In genomic region chr6:136634982-136635381, GRCm38 (mm10) we compare ENCODE assay signal across 30 mouse cellular contexts. TPM values are rescaled to one million over a fixed set of nuclear protein-coding genes. Genes with fewer than 3 reads are reported as not detected.
DNase-seq lines count a peak whose midpoint lies in the region; ATAC-seq and TF ChIP-seq lines count a peak whose summit lies in the region.
"Had no signal": no experiment of that assay in that cellular context is flagged by ENCODE, and none has a peak within 500 bp of the region (broad histone marks: within the 10 kb centered on the region; RNA-seq: fewer than 3 reads in every experiment).

No protein-coding gene starts in this region.

- DNase-seq in gastrocnemius, adult 2 months: no peak
- no peak for DNase-seq in gastrocnemius, postnatal 4 days (ENCODE audit: low spot score in 2 of 2)
- no peak for DNase-seq in left cerebral cortex, adult 2 months (ENCODE audit: extremely low spot score in 1 of 2, low spot score in 2 of 2)
- no peak for DNase-seq in left cerebral cortex, adult 18-20 months (ENCODE audit: low spot score in 2 of 2)
- no peak for DNase-seq in midbrain, postnatal 0 days (ENCODE audit: low spot score)
- no peak for DNase-seq in retina, embryonic 14.5 days (ENCODE audit: low spot score)
- DNase-seq: adrenal gland, postnatal 10 days; cerebellum, adult 8-10 months; cerebellum, postnatal 25 days; gastrocnemius, postnatal 36 days; heart, postnatal 10 days; kidney, adult 8-10 months; kidney, postnatal 10 days; left cerebral cortex, postnatal 4 days; retina, postnatal 1 day; right cerebral cortex, postnatal 14 days; thymus, postnatal 14 days had no signal

- WGBS in midbrain, postnatal 0 days: 81% methylated on average over 3 of the region's 3 CpGs
- 70% methylated on average over 3 of the region's 3 CpGs for WGBS in midbrain, embryonic 16.5 days

- H3K27ac ChIP-seq in gastrocnemius, adult 2 months: no peak overlapping the region
- no peak overlapping the region for H3K27ac ChIP-seq in left cerebral cortex, adult 2 months
- no peak overlapping the region for H3K27ac ChIP-seq in midbrain, postnatal 0 days (ENCODE audit: low read depth, low read length)
- H3K27ac ChIP-seq in midbrain, embryonic 16.5 days (ENCODE audit: low read length): no peak overlapping the region
- H3K27ac ChIP-seq: heart, embryonic 13.5 days; hindbrain, embryonic 10.5 days; hindbrain, embryonic 15.5 days; liver, embryonic 15.5 days; midbrain, embryonic 10.5 days; midbrain, embryonic 15.5 days; neural tube, embryonic 12.5 days; stomach, embryonic 15.5 days had no signal

- no peaks in the 10 kb centered on the region for H3K4me1 ChIP-seq in midbrain, postnatal 0 days (ENCODE audit: insufficient read depth, low read length)
- H3K4me1 ChIP-seq in midbrain, embryonic 16.5 days (ENCODE audit: control insufficient read depth, insufficient read depth, low read length): no peaks in the 10 kb centered on the region
- H3K4me1 ChIP-seq: hindbrain, embryonic 10.5 days; hindbrain, embryonic 15.5 days; liver, embryonic 15.5 days; midbrain, embryonic 10.5 days; midbrain, embryonic 15.5 days; neural tube, embryonic 12.5 days; stomach, embryonic 15.5 days had no signal

- H3K9ac ChIP-seq in midbrain, postnatal 0 days (replicated peaks; ENCODE audit: low read length, poor library complexity, severe bottlenecking): no peak overlapping the region
- no peak overlapping the region for H3K9ac ChIP-seq in midbrain, embryonic 16.5 days (ENCODE audit: low read depth, low read length)
- H3K9ac ChIP-seq: heart, embryonic 13.5 days; hindbrain, embryonic 15.5 days; liver, embryonic 15.5 days; midbrain, embryonic 15.5 days; neural tube, embryonic 12.5 days; stomach, embryonic 15.5 days had no signal

- no peaks in the 10 kb centered on the region for H3K36me3 ChIP-seq in midbrain, postnatal 0 days (ENCODE audit: insufficient read depth, low read length)
- no peaks in the 10 kb centered on the region for H3K36me3 ChIP-seq in midbrain, embryonic 16.5 days (ENCODE audit: control insufficient read depth, insufficient read depth, low read length)
- H3K36me3 ChIP-seq: heart, embryonic 13.5 days; hindbrain, embryonic 10.5 days; hindbrain, embryonic 15.5 days; liver, embryonic 15.5 days; midbrain, embryonic 10.5 days; midbrain, embryonic 15.5 days; neural tube, embryonic 12.5 days; stomach, embryonic 15.5 days had no signal

- H3K27me3 ChIP-seq in midbrain, postnatal 0 days (ENCODE audit: insufficient read depth, low read length): no peaks in the 10 kb centered on the region
- no peaks in the 10 kb centered on the region for H3K27me3 ChIP-seq in midbrain, embryonic 16.5 days (ENCODE audit: control insufficient read depth, insufficient read depth, low read depth, low read length)
- H3K27me3 ChIP-seq: heart, embryonic 13.5 days; hindbrain, embryonic 15.5 days; liver, embryonic 15.5 days; midbrain, embryonic 15.5 days; neural tube, embryonic 12.5 days; Patski; stomach, embryonic 15.5 days had no signal

- H3K9me3 ChIP-seq in midbrain, postnatal 0 days (ENCODE audit: low read length): no peaks in the 10 kb centered on the region
- no peaks in the 10 kb centered on the region for H3K9me3 ChIP-seq in midbrain, embryonic 16.5 days (replicated peaks; ENCODE audit: control insufficient read depth, low read length, poor library complexity, severe bottlenecking)
- H3K9me3 ChIP-seq: heart, embryonic 13.5 days; hindbrain, embryonic 10.5 days; hindbrain, embryonic 15.5 days; liver, embryonic 15.5 days; midbrain, embryonic 10.5 days; midbrain, embryonic 15.5 days; neural tube, embryonic 12.5 days; stomach, embryonic 15.5 days had no signal

- no peak for ATAC-seq in midbrain, postnatal 0 days (ENCODE audit: low FRiP score)
- ATAC-seq in midbrain, embryonic 16.5 days: no peak
- ATAC-seq: forebrain, embryonic 14.5 days; midbrain, embryonic 15.5 days; Patski had no signal

- intact Hi-C loops in gastrocnemius, adult 2 months (cut with DNase I): no loop called here
- intact Hi-C loops in left cerebral cortex, adult 2 months (cut with DNase I): no loop called here

- peak; percentile 13; the same call in 1 of the 2 replicates for TF ChIP-seq CTCF in gastrocnemius, adult 2 months (IDR thresholded peaks at IDR 0.05)
- peak; percentile 13 for TF ChIP-seq CTCF in left cerebral cortex, adult 2 months (IDR thresholded peaks at IDR 0.05)
- TF ChIP-seq CTCF in midbrain, postnatal 0 days (IDR thresholded peaks at IDR 0.05): peak; percentile 19; the same call in 1 of the 2 replicates

- H3K4me2 ChIP-seq in midbrain, postnatal 0 days (ENCODE audit: low read depth, low read length, poor library complexity, severe bottlenecking): no peak overlapping the region
- no peak overlapping the region for H3K4me2 ChIP-seq in midbrain, embryonic 16.5 days (ENCODE audit: low read length)
- H3K4me2 ChIP-seq: heart, embryonic 13.5 days; hindbrain, embryonic 15.5 days; liver, embryonic 15.5 days; midbrain, embryonic 15.5 days; neural tube, embryonic 12.5 days; stomach, embryonic 15.5 days had no signal

- H3K4me3 ChIP-seq in gastrocnemius, adult 2 months: no peak overlapping the region
- H3K4me3 ChIP-seq in left cerebral cortex, adult 2 months: no peak overlapping the region
- H3K4me3 ChIP-seq in midbrain, postnatal 0 days (ENCODE audit: low read depth, low read length): no peak overlapping the region
- no peak overlapping the region for H3K4me3 ChIP-seq in midbrain, embryonic 16.5 days (ENCODE audit: low read depth, low read length)
- H3K4me3 ChIP-seq: heart, embryonic 13.5 days; hindbrain, embryonic 10.5 days; hindbrain, embryonic 15.5 days; liver, embryonic 15.5 days; midbrain, embryonic 10.5 days; midbrain, embryonic 15.5 days; myocyte; neural tube, embryonic 12.5 days; stomach, embryonic 15.5 days had no signal

RNA-seq across cellular contexts. Expression of gene Plbd1, which starts 26.7 kb away (rescaled TPM):
- 10 to 100 TPM; 13.0 to 28.1 TPM for total RNA-seq in gastrocnemius, adult 2 months (2021)
- 10 to 100 TPM; 14.2 to 15.5 TPM for total RNA-seq in gastrocnemius, postnatal 4 days (2021)
- under 1 TPM in 1 of 2 experiments, not detected in 1; 0.45 TPM for total RNA-seq in left cerebral cortex, adult 2 months (2021)
- under 1 TPM; 0.16 to 0.65 TPM for total RNA-seq in left cerebral cortex, adult 18-20 months (2021)
- 0.47 TPM in 1 of 2 replicates, not detected in the other for total RNA-seq in midbrain, postnatal 0 days (2014; rRNA removed)
- 0.22 and 0.27 TPM in 2 replicates for polyA plus RNA-seq in midbrain, postnatal 0 days (2015; fragmentation: Nextera tagmentation; extraction: Ambion mirVana)
- 0.22 and 0.54 TPM in 2 replicates for polyA plus RNA-seq in midbrain, embryonic 16.5 days (2015; fragmentation: Nextera tagmentation; extraction: Ambion mirVana)
- total RNA-seq: MEL had no signal
- polyA plus RNA-seq: Patski had no signal
